Mouse (Mus musculus) limb, embryonic 13.5 days (tissue): ENCODE data around the gene Fga. TPM values are rescaled to one million over a fixed set of nuclear protein-coding genes. Genes with fewer than 3 reads are reported as not detected.

Experiments
- ATAC-seq: fragments of 200-750 bp; cut with Nextera tagmentation; 2 replicates; pipeline ENCODE4 v1.8.0; 2017; ENCODE audit warnings: low read depth, moderate number of reproducible peaks, moderate TSS enrichment; ENCODE audit not compliant: low FRiP score
- H3K27ac ChIP-seq: fragments of 300-500 bp; sonication (generic); 2 replicates; pipeline ENCODE4 v1.5.1; 2015; ENCODE audit warnings: inconsistent platforms, mild to moderate bottlenecking, moderate library complexity
- H3K27me3 ChIP-seq: fragments of 300-500 bp; sonication (generic); 2 replicates; pipeline ENCODE4 v1.6.1; 2015; ENCODE audit warnings: mild to moderate bottlenecking, inconsistent platforms
- H3K36me3 ChIP-seq: fragments of 300-500 bp; sonication (generic); 2 replicates; pipeline ENCODE4 v1.6.1; 2015; ENCODE audit warnings: inconsistent platforms, mild to moderate bottlenecking, moderate library complexity
- H3K4me1 ChIP-seq: fragments of 300-500 bp; sonication (generic); 2 replicates; pipeline ENCODE4 v1.6.1; 2015; ENCODE audit warnings: inconsistent platforms
- H3K4me2 ChIP-seq: fragments of 300-500 bp; sonication (generic); replicated peaks from 2 replicates; pipeline ENCODE4 v1.6.1; 2015; ENCODE audit warnings: inconsistent platforms, mild to moderate bottlenecking, moderate library complexity
- H3K4me3 ChIP-seq: fragments of 300-500 bp; sonication (generic); 2 replicates; pipeline ENCODE4 v1.5.1; 2015; ENCODE audit warnings: moderate library complexity, mild to moderate bottlenecking, inconsistent platforms
- H3K9ac ChIP-seq: fragments of 300-500 bp; sonication (generic); 2 replicates; pipeline ENCODE4 v1.6.1; 2015; ENCODE audit warnings: mild to moderate bottlenecking, inconsistent platforms
- H3K9me3 ChIP-seq: fragments of 300-500 bp; sonication (generic); 2 replicates; pipeline ENCODE4 v1.6.1; 2016; ENCODE audit warnings: inconsistent platforms
- WGBS: fragments of 180-500 bp; shearing (Covaris S2); methylation state at CpG from one replicate; pipeline ENCODE4 v1.1.7; 2015; 5-methylcytosine and 5-hydroxymethylcytosine counted together
- polyA plus RNA-seq: library from polyadenylated mRNA; unstranded; fragments of >200 nt; fragmentation: Nextera tagmentation; extraction: Ambion mirVana; gene quantifications from 2 replicates; pipeline ENCODE4 v1.2.1, GENCODE M21; 2015

Gene Fga
- polyA plus RNA-seq, 1 experiment from 2014 or later, result 0.09 TPM

GRCm38 (mm10) chr3:83004801-83005200 lies 21.1 kb upstream of the Fga start:
- Histone ChIP-seq H3K9me3 (no peaks in the 10 kb centered on the region), H3K4me1 (peaks cover 5% of the 10 kb centered on the region), H3K4me2 (no peak overlapping the region), H3K4me3 (no peak overlapping the region), H3K27me3 (no peaks in the 10 kb centered on the region; the same call in 1 of the 2 replicates), H3K9ac (no peak overlapping the region), H3K27ac (no peak overlapping the region), H3K36me3 (no peaks in the 10 kb centered on the region)
- ATAC-seq, result no peak
- 91% methylated on average over 7 of the region's 7 CpGs for WGBS

- Histone ChIP-seq H3K27me3 (no peaks in the 10 kb centered on the region), H3K4me2 (no peak within 1 kb of the TSS), H3K27ac (no peak within 1 kb of the TSS), H3K9me3 (no peaks in the 10 kb centered on the region), H3K4me3 (no peak within 1 kb of the TSS), H3K9ac (no peak within 1 kb of the TSS), H3K36me3 (no peaks in the 10 kb centered on the region), H3K4me1 (no peaks in the 10 kb centered on the region)
- WGBS, result 30% methylated on average over 7 of the region's 7 CpGs
- ATAC-seq, result no peak
Measured at GRCm38 (mm10) chr3:83007557-83007956, 18.3 kb upstream of the Fga start, which contains the start of gene Fgg. Gene Fgg (plus strand): TSS chr3:83007724.

GRCm38 (mm10) chr3:83010291-83010690 lies 15.6 kb upstream of the Fga start:
- H3K4me3 ChIP-seq, result no peak overlapping the region
- H3K4me1 ChIP-seq, result no peaks in the 10 kb centered on the region
- no peaks in the 10 kb centered on the region for H3K36me3 ChIP-seq
- no peaks in the 10 kb centered on the region for H3K27me3 ChIP-seq
- no peak overlapping the region for H3K4me2 ChIP-seq
- 68% methylated on average over 11 of the region's 11 CpGs for WGBS
- ATAC-seq, result no peak
- H3K27ac ChIP-seq, result no peak overlapping the region
- no peaks in the 10 kb centered on the region for H3K9me3 ChIP-seq
- H3K9ac ChIP-seq, result no peak overlapping the region

- H3K9me3 ChIP-seq, result no peaks in the 10 kb centered on the region
- H3K9ac ChIP-seq, result no peak overlapping the region
- no peak overlapping the region for H3K27ac ChIP-seq
- ATAC-seq, result no peak
- no peak overlapping the region for H3K4me3 ChIP-seq
- 90% methylated on average over 4 of the region's 4 CpGs for WGBS
- H3K4me1 ChIP-seq, result no peaks in the 10 kb centered on the region
- no peaks in the 10 kb centered on the region for H3K36me3 ChIP-seq
- no peak overlapping the region for H3K4me2 ChIP-seq
- no peaks in the 10 kb centered on the region for H3K27me3 ChIP-seq
Measured at GRCm38 (mm10) chr3:83011136-83011535, 14.7 kb upstream of the Fga start.

DNA sequence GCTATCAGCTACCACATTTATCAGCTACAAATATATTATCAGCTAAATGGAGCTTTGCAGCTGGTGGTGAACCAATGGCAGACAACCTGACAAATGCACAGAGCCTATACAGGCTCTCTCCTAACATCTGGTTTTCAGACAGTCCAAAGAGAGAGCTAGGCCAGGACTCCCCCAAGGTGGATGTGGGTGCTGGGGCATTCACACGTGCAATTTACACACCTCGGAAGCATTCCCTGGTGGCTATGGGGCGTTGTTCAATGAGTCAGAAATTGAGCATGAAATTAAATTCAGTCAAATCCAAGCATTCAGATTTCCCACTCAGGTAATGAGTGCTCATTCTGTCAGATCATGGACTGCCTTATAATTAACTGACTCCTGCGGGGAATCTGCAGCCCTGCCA lies 14.3 kb upstream of the Fga start:
- no peaks in the 10 kb centered on the region for H3K9me3 ChIP-seq

DNA sequence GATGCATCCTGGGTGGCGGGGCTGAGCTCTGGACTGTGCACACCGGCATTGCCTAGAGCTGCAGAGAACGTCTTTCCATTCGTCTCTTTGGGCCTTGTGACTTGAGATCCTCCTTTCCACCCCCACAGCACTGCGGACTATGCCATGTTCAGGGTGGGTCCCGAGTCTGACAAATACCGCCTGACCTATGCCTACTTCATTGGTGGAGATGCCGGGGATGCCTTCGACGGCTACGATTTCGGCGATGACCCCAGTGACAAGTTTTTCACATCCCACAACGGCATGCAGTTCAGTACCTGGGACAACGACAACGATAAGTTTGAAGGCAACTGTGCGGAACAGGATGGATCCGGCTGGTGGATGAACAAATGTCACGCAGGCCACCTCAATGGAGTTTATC lies 13.2 kb upstream of the Fga start:
- ATAC-seq, result no peak

More for the DNA sequence above, 14.3 kb upstream of the Fga start:
- no peak overlapping the region for H3K4me3 ChIP-seq
- no peak overlapping the region for H3K27ac ChIP-seq
- no peak for ATAC-seq
- H3K4me2 ChIP-seq, result no peak overlapping the region
- H3K4me1 ChIP-seq, result no peaks in the 10 kb centered on the region
- WGBS, result 55% methylated on average over 4 of the region's 4 CpGs
- H3K27me3 ChIP-seq, result no peaks in the 10 kb centered on the region
- H3K9ac ChIP-seq, result no peak overlapping the region
- H3K36me3 ChIP-seq, result no peaks in the 10 kb centered on the region

GRCm38 (mm10) chr3:83013951-83014350 lies 11.9 kb upstream of the Fga start:
- Histone ChIP-seq H3K9ac (no peak overlapping the region), H3K27ac (no peak overlapping the region), H3K36me3 (no peaks in the 10 kb centered on the region), H3K4me1 (no peaks in the 10 kb centered on the region), H3K4me3 (no peak overlapping the region), H3K9me3 (no peaks in the 10 kb centered on the region), H3K4me2 (no peak overlapping the region), H3K27me3 (no peaks in the 10 kb centered on the region)
- 82% methylated on average over 10 of the region's 10 CpGs for WGBS
- no peak for ATAC-seq

More for the DNA sequence above, 13.2 kb upstream of the Fga start:
- Histone ChIP-seq H3K36me3 (no peaks in the 10 kb centered on the region), H3K4me2 (no peak overlapping the region), H3K4me3 (no peak overlapping the region), H3K4me1 (no peaks in the 10 kb centered on the region), H3K9me3 (no peaks in the 10 kb centered on the region), H3K27me3 (no peaks in the 10 kb centered on the region), H3K9ac (no peak overlapping the region), H3K27ac (no peak overlapping the region)
- 88% methylated on average over 19 of the region's 19 CpGs for WGBS

- no peaks in the 10 kb centered on the region for H3K36me3 ChIP-seq
- no peaks in the 10 kb centered on the region for H3K4me1 ChIP-seq
- H3K4me2 ChIP-seq, result no peak overlapping the region
- no peaks in the 10 kb centered on the region for H3K9me3 ChIP-seq
- no peak overlapping the region for H3K9ac ChIP-seq
- 78% methylated on average over 1 of the region's 1 CpGs for WGBS
- H3K27me3 ChIP-seq, result no peaks in the 10 kb centered on the region
- no peak overlapping the region for H3K27ac ChIP-seq
- no peak overlapping the region for H3K4me3 ChIP-seq
- ATAC-seq, result no peak
Measured at GRCm38 (mm10) chr3:83016236-83016635, 9.6 kb upstream of the Fga start.

DNA sequence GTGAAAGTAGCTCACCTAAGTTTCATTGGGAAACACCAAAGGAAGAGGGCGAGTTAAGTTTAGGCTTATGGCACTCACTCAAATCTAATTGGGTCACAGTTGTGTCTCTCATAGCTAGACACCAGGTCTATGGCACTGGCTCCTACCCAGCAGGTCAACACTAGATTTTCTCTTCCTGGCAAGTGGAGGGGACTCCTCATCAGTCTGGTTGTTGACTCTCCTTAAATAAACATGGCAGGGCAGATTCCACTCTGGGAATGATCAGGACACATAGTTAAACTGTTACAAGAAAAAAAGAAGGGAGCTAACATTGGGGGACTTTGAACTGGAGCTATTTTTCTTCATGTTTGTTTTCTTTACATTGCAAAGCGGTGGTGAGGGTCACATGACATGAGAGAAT lies 5.5 kb upstream of the Fga start:
- Histone ChIP-seq H3K27ac (no peak overlapping the region), H3K4me1 (no peaks in the 10 kb centered on the region), H3K27me3 (no peaks in the 10 kb centered on the region), H3K9me3 (no peaks in the 10 kb centered on the region), H3K4me3 (no peak overlapping the region), H3K9ac (no peak overlapping the region), H3K36me3 (no peaks in the 10 kb centered on the region), H3K4me2 (no peak overlapping the region)
- 79% methylated on average over 2 of the region's 2 CpGs for WGBS
- no peak for ATAC-seq

DNA sequence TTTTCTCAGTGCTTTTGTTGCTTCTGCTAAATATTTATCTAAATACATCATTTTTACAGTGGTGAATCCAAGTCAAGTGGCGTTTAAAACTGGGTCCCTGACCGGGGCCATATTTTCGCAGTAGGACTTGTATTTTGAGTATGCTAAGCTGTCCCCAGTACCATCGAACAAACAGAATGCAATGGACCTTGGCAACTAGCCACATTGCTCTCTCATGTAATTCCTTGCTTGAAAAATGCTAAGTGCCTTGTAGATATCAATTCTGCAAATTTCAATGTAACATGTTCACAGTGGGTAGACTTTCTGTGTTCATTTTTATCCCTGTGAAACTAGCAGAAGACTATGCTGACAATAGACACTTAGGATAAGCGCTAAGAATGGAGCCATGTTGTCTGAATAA lies 4.7 kb upstream of the Fga start:
- Histone ChIP-seq H3K9ac (no peak overlapping the region), H3K36me3 (no peaks in the 10 kb centered on the region), H3K4me1 (no peaks in the 10 kb centered on the region), H3K27ac (no peak overlapping the region), H3K4me3 (no peak overlapping the region), H3K9me3 (no peaks in the 10 kb centered on the region), H3K27me3 (no peaks in the 10 kb centered on the region), H3K4me2 (no peak overlapping the region)
- 91% methylated on average over 5 of the region's 5 CpGs for WGBS
- ATAC-seq, result no peak

GRCm38 (mm10) chr3:83025036-83025435 lies 840 bp upstream of the Fga start:
- H3K9ac ChIP-seq, result no peak overlapping the region
- no peak overlapping the region for H3K4me3 ChIP-seq
- no peak overlapping the region for H3K27ac ChIP-seq
- 83% methylated on average over 6 of the region's 6 CpGs for WGBS
- H3K4me2 ChIP-seq, result no peak overlapping the region
- H3K27me3 ChIP-seq, result no peaks in the 10 kb centered on the region
- no peaks in the 10 kb centered on the region for H3K4me1 ChIP-seq
- no peaks in the 10 kb centered on the region for H3K36me3 ChIP-seq
- H3K9me3 ChIP-seq, result no peaks in the 10 kb centered on the region
- no peak for ATAC-seq

DNA sequence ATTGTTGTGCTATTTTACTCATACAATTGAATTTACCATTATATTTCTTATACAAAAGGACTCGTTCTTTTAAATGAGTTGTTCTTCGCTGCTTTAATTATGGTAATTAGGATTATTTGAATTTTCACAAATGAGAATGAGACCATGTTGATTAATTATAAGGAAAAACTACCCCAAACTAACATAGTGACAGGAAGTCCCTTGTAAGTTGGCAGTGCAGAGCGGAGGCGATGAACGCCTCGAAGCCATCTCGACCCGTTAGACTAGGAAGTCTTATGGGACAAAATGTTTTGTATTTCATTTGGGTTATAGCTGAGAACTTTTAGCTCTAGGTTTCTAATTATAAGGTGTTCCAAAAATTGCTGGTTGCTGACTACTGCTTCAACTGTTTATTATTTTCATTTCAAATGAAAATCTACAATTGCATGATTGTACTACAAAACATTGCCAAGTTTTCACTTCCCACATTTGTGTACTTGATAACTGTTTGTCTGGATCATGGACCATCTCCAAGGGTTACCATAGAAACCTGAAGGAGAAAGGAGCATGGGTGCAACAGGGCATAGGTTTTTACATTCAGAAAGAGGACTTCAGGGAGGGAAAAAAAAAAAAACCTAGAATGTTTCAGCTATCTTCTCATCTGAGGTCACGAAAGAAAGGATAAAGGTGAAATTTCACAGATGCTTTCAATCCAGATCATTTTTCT lies 1.8 kb downstream of the Fga start:
- Histone ChIP-seq H3K27ac (no peak overlapping the region), H3K4me1 (no peaks in the 10 kb centered on the region), H3K9me3 (no peaks in the 10 kb centered on the region), H3K27me3 (no peaks in the 10 kb centered on the region), H3K36me3 (no peaks in the 10 kb centered on the region), H3K4me2 (no peak overlapping the region), H3K4me3 (no peak overlapping the region), H3K9ac (no peak overlapping the region)
- no peak for ATAC-seq
- 90% methylated on average over 9 of the region's 9 CpGs for WGBS

GRCm38 (mm10) chr3:83030331-83030730 lies 4.5 kb downstream of the Fga start:
- Histone ChIP-seq H3K9me3 (no peaks in the 10 kb centered on the region), H3K36me3 (no peaks in the 10 kb centered on the region), H3K4me1 (0 out of 2 replicates have a peak, but pooled peaks cover 3% of the 10 kb centered on the region), H3K4me3 (no peak overlapping the region), H3K9ac (no peak overlapping the region), H3K4me2 (no peak overlapping the region), H3K27ac (no peak overlapping the region), H3K27me3 (no peaks in the 10 kb centered on the region)
- 90% methylated on average over 4 of the region's 4 CpGs for WGBS
- ATAC-seq, result no peak
